Mouse (Mus musculus) erythroblast, adult 5-6 weeks (primary cell): Measurements from ENCODE around the gene Ptcd2. TPM values are rescaled to one million over a fixed set of nuclear protein-coding genes. Genes with fewer than 3 reads are reported as not detected.

Experiments
- ATAC-seq: replicated peaks from 2 replicates; pipeline ENCODE4 v1.8.0; 2016; ENCODE audit warnings: moderate number of reproducible peaks, mild to moderate bottlenecking, moderate TSS enrichment, inconsistent platforms; ENCODE audit not compliant: poor library complexity, low FRiP score, severe bottlenecking
- total RNA-seq, 2 experiments: library from RNA; stranded (forward) in 1 of 2; stranded (reverse) in 1 of 2; fragments of 150-400 nt in 1 of 2; fragments of 200-764, 138-1000 nt in 1 of 2; gene quantifications; 2 replicates each; pipeline versions ENCODE4 v1.2.3 to v1.2.4; 2015 to 2017; ENCODE audit warnings: low replicate concordance in 2 of 2

Gene Ptcd2
- 5.6 and 13.8 TPM in 2 replicates for total RNA-seq (2015; ENCODE audit: low replicate concordance)
- 5.6 and 10.0 TPM in 2 replicates for total RNA-seq (2017; ENCODE audit: low replicate concordance)

GRCm38 (mm10) chr13:99344599-99345575 lies at the start of gene Ptcd2, which contains the start of gene Mrps27:
Gene Ptcd2, minus strand, starts transcription at chr13:99344705.
Gene Mrps27, plus strand, starts transcription at chr13:99344786.
- peak; percentile 99 for ATAC-seq

- ATAC-seq: no peak
Measured at GRCm38 (mm10) chr13:99393128-99393527, 48.6 kb upstream of the Ptcd2 start.

GRCm38 (mm10) chr13:99391417-99391816 lies 46.9 kb upstream of the Ptcd2 start:
- ATAC-seq: no peak

- no peak for ATAC-seq
Measured at GRCm38 (mm10) chr13:99387901-99388811, 43.7 kb upstream of the Ptcd2 start.

- ATAC-seq: no peak
Measured at GRCm38 (mm10) chr13:99386341-99386740, 41.8 kb upstream of the Ptcd2 start.

- ATAC-seq: no peak
Measured at GRCm38 (mm10) chr13:99385911-99386310, 41.4 kb upstream of the Ptcd2 start.

GRCm38 (mm10) chr13:99384555-99385203 lies 40.2 kb upstream of the Ptcd2 start:
- ATAC-seq: no peak

- no peak for ATAC-seq
Measured at GRCm38 (mm10) chr13:99382373-99382772, 37.9 kb upstream of the Ptcd2 start.

GRCm38 (mm10) chr13:99378223-99378622 lies 33.7 kb upstream of the Ptcd2 start:
- ATAC-seq: no peak

- ATAC-seq: no peak
Measured at GRCm38 (mm10) chr13:99377055-99377454, 32.5 kb upstream of the Ptcd2 start.

GRCm38 (mm10) chr13:99375550-99375949 lies 31.0 kb upstream of the Ptcd2 start:
- peak; percentile 72 for ATAC-seq

- ATAC-seq: no peak
Measured at GRCm38 (mm10) chr13:99374191-99374590, 29.7 kb upstream of the Ptcd2 start.

GRCm38 (mm10) chr13:99373684-99374083 lies 29.2 kb upstream of the Ptcd2 start:
- no peak for ATAC-seq

- no peak for ATAC-seq
Measured at GRCm38 (mm10) chr13:99371285-99371684, 26.8 kb upstream of the Ptcd2 start.

GRCm38 (mm10) chr13:99369103-99369502 lies 24.6 kb upstream of the Ptcd2 start:
- no peak for ATAC-seq

GRCm38 (mm10) chr13:99367554-99368174 lies 23.2 kb upstream of the Ptcd2 start:
- ATAC-seq: no peak

- ATAC-seq: no peak
Measured at GRCm38 (mm10) chr13:99366422-99367175, 22.1 kb upstream of the Ptcd2 start.

- no peak for ATAC-seq
Measured at GRCm38 (mm10) chr13:99363866-99364265, 19.4 kb upstream of the Ptcd2 start.

- ATAC-seq: no peak
Measured at GRCm38 (mm10) chr13:99358921-99359320, 14.4 kb upstream of the Ptcd2 start.
